Mouse (Mus musculus) layer of hippocampus, postnatal 14 days (tissue): ENCODE data around the gene Jakmip3. TPM values are rescaled to one million over a fixed set of nuclear protein-coding genes. Genes with fewer than 3 reads are reported as not detected.

ENCODE experiments used
- total RNA-seq, 2 experiments: library from RNA; stranded (reverse); gene quantifications; 2 replicates each; pipeline ENCODE4 v1.2.3; 2021

Jakmip3 gene
- total RNA-seq, 2 experiments from 2014 or later: 54.3 to 55.0 TPM

Other genes with a start within 250 kb of the Jakmip3 start
- gene Ppp2r2d, start 94.7 kb upstream of the Jakmip3 start, total RNA-seq: 10 to 100 TPM; 78.1 to 78.9 TPM
- gene Mapk1ip1, start 94.5 kb upstream of the Jakmip3 start, total RNA-seq: 10 to 100 TPM; 41.6 to 42.3 TPM
- gene Bnip3, start 31.2 kb upstream of the Jakmip3 start, total RNA-seq: 100 to 1,000 TPM; 121 to 129 TPM
- 100 to 1,000 TPM; 102 to 105 TPM for gene Dpysl4, start 145.3 kb downstream of the Jakmip3 start, total RNA-seq